Mouse (Mus musculus) common myeloid progenitor, adult 5-6 weeks (primary cell): Measurements from ENCODE around the gene Lrp5. TPM values are rescaled to one million over a fixed set of nuclear protein-coding genes. Genes with fewer than 3 reads are reported as not detected.

Experiments used
- total RNA-seq: library from RNA; stranded (forward); fragments of 200-1000, 187-1606 nt; gene quantifications from 2 replicates; pipeline ENCODE4 v1.2.3, GENCODE M21; 2017

The Lrp5 gene
- total RNA-seq, 1 experiment from 2014 or later: 14.2 TPM

Other genes with a start within 250 kb of the Lrp5 start
- gene Ppp6r3, start 110.8 kb downstream of the Lrp5 start, total RNA-seq: 92.6 and 111 TPM in 2 replicates
- gene 1810055G02Rik, start 21.7 kb upstream of the Lrp5 start, total RNA-seq: 1.2 and 4.7 TPM in 2 replicates
- gene Kmt5b, start 80.9 kb upstream of the Lrp5 start, total RNA-seq: 36.5 and 51.6 TPM in 2 replicates
- 30.9 and 46.5 TPM in 2 replicates for gene Chka, start 165.2 kb upstream of the Lrp5 start, total RNA-seq
- 37.0 and 49.2 TPM in 2 replicates for gene Tcirg1, start 220.6 kb upstream of the Lrp5 start, total RNA-seq
- gene Ndufs8, start 226.2 kb upstream of the Lrp5 start, total RNA-seq: 79.4 and 83.5 TPM in 2 replicates
- 1.6 and 3.2 TPM in 2 replicates for gene Aldh3b1, start 243.2 kb upstream of the Lrp5 start, total RNA-seq
- gene Unc93b1, start 248.6 kb upstream of the Lrp5 start, total RNA-seq: 83.0 and 99.7 TPM in 2 replicates